In genomic region chr13:21779767-21780731, GRCm38 (mm10) we compare ENCODE assay signal across 8 mouse cellular contexts. TPM values are rescaled to one million over a fixed set of nuclear protein-coding genes. Genes with fewer than 3 reads are reported as not detected.
DNase-seq lines count a peak whose midpoint lies in the region; ATAC-seq and TF ChIP-seq lines count a peak whose summit lies in the region.

Hist1h1b (minus strand) TSS chr13:21780625.

- peak; percentile 28 to 40 for ATAC-seq in hematopoietic stem cell, adult 5-6 weeks (replicated peaks in 1 of 2; ENCODE audit: insufficient read depth in 1 of 2, low FRiP score in 2 of 2, low TSS enrichment in 1 of 2, low read depth in 1 of 2, poor library complexity in 2 of 2, severe bottlenecking in 2 of 2)

- peak; percentile 80 for DNase-seq in NIH3T3 (ENCODE audit: low read depth)
- peak; percentile 74 for DNase-seq in cerebellum, adult 8-10 months
- peak; percentile 86 for DNase-seq in forelimb bud, embryonic 11.5 days (ENCODE audit: low read depth, low spot score)
- DNase-seq in left cerebral cortex, adult 2 months (ENCODE audit: extremely low spot score in 1 of 2, low spot score in 2 of 2), result peak; percentile 53 to 69
- peak; percentile 48 to 51 for DNase-seq in right cerebral cortex, postnatal 10 days (ENCODE audit: low spot score in 2 of 2)
- peak; percentile 9 for DNase-seq in urinary bladder, postnatal 10 days (ENCODE audit: low spot score)

- H3K27me3 ChIP-seq in megakaryocyte, embryonic 14.5 days (replicated peaks), result no peaks in the 10 kb centered on the region

- no peaks in the 10 kb centered on the region for H3K9me3 ChIP-seq in megakaryocyte, embryonic 14.5 days

- H3K36me3 ChIP-seq in megakaryocyte, embryonic 14.5 days (replicated peaks; ENCODE audit: low read length), result no peaks in the 10 kb centered on the region

- H3K4me3 ChIP-seq in left cerebral cortex, adult 2 months, result peak within 1 kb of the TSS; percentile 57
- H3K4me3 ChIP-seq in megakaryocyte, embryonic 14.5 days (replicated peaks), result peak within 1 kb of the TSS; percentile 92

- peaks cover 61% of the 10 kb centered on the region for H3K4me1 ChIP-seq in megakaryocyte, embryonic 14.5 days

- TF ChIP-seq CTCF in left cerebral cortex, adult 2 months (IDR thresholded peaks at IDR 0.05), result no peak

- intact Hi-C loops in left cerebral cortex, adult 2 months (cut with DNase I), result loop anchor here (2.0 to 10.0 kb wide), 5 partner anchors 27 to 1915 kb away; partner anchors contain the start of genes Hist1h1e, Hist1h1t, Hist1h2ak and Hist1h2be

- H3K27ac ChIP-seq in left cerebral cortex, adult 2 months, result peak within 1 kb of the TSS; percentile 89

RNA-seq across cellular contexts. Expression of gene Hist1h1b, which starts in this region (rescaled TPM):
- 487 and 689 TPM in 2 replicates for total RNA-seq in hematopoietic stem cell, adult 5-6 weeks (2017)
- 1 to 10 TPM; 6.7 to 8.3 TPM for total RNA-seq in left cerebral cortex, adult 2 months (2021)
- 3.0 TPM in 1 of 2 replicates, not detected in the other for polyA plus RNA-seq in megakaryocyte, embryonic 14.5 days (2012; ENCODE audit: insufficient read depth, low replicate concordance)

Comparison
In these comparisons a context has a peak if more than half of its experiments do, and no peak if none do; other contexts are left out.
1. Peak in every context shown above with its lines: DNase-seq, ATAC-seq, H3K4me3 ChIP-seq and H3K27ac ChIP-seq.
2. RNA of gene Hist1h1b (total RNA-seq): 487 to 689 TPM in hematopoietic stem cell, adult 5-6 weeks; 6.7 to 8.3 TPM in left cerebral cortex, adult 2 months; every median in the first group is over 10 times any median in the second.
3. DNase-seq: peak in every context shown above with its lines; median percentile 86 in forelimb bud, embryonic 11.5 days; 80 in NIH3T3; 74 in cerebellum, adult 8-10 months; 61 in left cerebral cortex, adult 2 months; 50 in right cerebral cortex, postnatal 10 days; 9 in urinary bladder, postnatal 10 days.